Mouse (Mus musculus) thymus, postnatal 36 days (tissue): ENCODE measurements around the gene Oat.

Source experiments
- DNase-seq, 2 experiments: peaks; one replicate each; pipeline ENCODE4 v3.0.0; 2022; ENCODE audit warnings: mixed read lengths in 2 of 2

The Oat gene

DNA sequence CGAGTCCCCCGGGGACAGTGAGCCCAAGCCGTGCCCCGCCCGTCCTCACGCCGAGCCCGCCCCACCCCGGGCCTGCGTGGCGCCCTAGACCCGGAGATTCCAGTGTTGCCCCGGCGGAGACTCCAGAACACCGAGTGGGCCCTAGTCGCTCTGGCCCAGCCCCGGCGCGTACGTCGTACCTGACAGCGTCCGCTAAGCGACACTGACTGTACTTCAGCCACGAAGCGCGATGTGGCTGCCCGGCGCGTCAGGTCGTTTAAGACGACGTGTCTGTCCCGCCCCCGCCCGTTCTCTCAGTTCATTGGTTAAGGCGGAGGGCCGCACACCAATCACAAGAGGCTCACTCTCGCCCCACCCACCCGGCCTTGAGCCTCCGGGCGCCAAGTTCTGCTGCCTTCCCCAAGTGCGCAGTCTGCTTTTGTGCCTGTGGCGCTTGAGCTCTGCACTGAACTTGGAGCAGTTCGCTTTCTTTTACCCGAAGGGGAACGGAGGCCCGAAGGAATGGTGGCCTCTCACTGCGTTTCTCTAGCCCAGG is at the start of gene Oat:
TSS of gene Oat (minus strand) at position 283 of the 535 bp plus-strand sequence.
- DNase-seq = peak; percentile 94 to 95

DNA sequence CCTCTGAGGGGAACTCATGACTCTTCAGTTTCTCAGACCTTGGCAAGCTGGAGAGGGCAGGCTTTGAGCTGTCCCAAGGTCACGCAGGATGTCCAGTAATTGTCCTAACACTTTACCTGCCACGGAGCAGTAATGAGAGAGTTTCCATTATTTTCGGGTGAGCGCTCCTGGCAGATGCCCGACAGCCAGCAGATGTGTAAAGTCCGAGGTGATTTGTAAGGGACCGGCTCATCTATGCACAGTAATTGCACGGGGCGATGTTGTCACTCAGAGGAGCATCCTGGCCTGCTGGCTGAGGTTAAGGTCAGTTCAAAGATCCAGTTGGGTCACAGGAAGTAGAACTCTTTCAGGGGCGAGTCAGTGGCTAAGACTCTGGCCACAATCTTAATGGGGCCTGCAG is 48.0 kb upstream of the Oat start:
- no peak for DNase-seq

DNA sequence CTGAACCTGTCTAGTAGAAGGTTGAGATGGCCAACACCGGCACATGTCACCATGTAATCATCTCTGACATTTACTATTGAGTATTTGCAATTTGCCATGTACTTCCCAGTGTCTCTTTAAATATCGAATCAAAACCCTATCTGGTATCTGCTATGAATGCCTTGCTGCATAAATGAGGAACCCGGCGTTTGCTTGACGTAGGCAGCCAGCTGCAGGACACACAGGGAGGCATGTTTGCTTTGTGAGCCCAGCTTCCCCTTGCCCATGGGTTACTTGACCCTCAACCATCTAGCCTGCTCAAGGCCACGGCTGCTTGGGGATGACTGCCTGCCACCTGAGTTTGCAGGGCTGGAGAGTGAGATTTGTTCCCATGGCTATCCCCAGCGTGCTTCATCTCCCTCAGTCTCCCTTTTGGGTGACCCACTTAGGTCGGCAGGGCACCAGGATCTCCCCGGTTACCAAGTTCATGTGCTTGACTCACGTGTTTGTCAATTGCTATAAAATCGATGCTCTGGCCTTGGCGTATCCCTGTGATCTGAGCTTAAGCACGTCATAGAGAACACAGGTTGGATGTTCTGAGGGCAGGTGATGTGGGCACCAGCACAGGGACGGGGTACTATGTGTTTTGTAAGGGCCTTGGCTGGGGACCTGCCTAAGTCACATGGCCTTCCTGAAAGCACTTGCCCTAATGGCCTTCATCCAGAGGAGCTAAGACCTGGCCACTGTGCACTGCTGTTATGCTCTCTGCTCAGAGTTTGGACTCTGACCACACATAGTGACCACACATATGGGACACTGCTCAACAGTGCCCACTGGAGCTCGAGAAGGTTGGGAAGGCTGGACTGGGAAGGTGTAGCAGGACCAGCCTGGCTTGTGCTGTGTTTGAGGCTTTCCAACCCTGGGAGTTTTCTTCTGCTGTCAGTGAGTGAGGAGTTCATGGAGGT is 44.0 kb upstream of the Oat start:
- no peak for DNase-seq

DNA sequence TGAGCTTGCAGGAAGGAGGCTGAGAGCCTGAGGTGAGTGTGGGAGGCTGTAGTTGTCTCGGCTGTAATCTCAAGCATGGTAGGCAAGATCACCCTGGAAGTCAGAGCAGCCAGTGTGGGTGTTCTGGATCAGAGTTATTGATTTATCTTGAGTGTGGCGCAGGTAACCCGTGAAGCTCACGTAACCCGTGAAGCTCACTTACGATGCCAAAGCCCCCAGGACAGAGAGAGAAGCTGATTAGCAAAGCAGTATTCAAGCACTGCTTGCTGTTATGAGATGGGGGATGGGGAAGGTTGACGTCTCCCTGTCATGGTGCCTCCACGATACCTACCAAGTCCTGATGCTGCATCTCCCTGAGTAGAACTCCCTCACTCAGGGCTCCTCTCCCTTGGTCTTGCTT is 43.4 kb upstream of the Oat start:
- DNase-seq = no peak

DNA sequence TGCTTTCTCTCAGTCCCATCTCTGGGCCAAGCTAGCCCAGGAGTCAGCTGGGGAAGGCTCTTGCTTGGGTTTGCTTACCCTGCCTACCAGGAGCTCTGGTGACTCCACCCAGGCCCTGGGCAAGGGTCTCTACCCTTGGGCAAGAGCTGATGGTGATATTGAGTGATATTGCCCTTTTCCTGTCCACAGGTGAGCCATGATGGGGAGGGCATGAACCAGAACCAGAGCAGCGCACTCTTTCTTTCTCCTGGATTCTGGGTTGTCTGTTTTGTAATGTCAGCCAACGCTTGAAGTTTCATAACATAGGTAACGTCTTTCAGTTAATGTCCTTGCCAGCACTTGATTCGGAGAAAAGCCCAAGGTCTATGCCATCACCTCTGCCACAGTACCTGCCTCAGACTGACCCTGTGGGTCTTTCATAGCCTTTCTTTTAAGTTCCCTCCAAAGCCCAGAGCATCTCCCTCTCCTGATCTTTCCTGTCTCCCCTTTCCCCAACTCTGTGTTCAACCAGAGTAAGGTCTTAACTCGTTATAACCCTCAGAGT is 40.9 kb upstream of the Oat start:
- no peak for DNase-seq

DNA sequence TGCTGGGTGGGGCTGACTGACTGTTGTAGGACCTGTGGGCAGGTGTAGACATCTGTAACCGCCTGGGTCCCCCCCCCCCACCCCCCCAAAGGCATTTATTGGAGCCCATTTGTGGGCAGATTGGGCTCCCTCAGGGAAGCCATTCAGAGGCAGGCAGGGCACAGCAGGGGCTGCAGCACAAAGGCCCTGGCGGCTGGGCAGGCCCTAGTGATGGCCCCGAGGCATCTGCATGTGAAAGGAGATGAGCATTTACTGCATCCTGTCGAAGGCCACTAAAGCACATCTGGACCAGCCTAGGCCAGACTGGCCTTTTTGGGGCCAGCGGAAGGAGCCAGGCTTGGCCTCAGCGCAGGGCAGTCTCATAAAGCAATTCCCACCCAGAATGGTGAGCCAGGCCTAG is 40.2 kb upstream of the Oat start:
- DNase-seq = no peak

DNA sequence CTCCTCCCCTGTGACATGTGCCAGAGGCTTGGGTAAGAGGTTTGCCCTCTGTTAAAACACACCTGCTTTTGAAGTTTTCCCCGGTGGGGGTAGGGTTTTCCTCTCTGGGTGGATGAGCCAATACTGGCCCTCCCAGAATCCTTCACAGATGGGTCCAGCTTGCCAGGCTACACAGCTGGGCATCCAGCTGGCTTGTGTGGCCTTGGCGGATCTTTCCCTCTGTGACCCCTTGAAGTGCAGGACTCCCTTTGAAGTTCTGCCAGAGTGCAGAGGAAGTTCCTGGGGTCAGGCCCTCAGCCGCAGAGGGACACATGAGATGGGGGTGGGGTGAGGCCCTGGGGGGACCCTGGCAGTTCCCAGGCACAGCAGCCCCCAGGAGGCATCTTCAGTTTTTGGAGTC is 39.1 kb upstream of the Oat start:
- no peak for DNase-seq

DNA sequence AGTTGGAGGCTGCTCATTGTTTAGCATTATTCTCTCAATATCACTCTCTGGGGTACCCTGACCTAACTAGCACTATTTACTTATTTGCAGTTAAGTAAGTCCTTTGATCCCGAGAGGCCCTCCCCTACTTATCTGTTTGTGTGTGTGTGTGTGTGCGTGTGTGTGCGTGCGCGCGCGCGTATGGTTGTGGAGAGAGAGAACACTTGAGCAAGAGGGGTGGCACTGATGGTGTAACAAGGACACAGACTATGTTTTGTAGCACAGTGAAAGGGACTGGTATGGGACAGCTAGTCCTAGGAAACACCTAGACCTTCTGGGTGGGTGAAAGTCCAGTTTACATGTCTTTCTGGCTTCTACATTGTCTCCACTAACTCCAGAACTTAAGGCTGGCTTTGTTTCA is 35.3 kb upstream of the Oat start:
- no peak for DNase-seq

DNA sequence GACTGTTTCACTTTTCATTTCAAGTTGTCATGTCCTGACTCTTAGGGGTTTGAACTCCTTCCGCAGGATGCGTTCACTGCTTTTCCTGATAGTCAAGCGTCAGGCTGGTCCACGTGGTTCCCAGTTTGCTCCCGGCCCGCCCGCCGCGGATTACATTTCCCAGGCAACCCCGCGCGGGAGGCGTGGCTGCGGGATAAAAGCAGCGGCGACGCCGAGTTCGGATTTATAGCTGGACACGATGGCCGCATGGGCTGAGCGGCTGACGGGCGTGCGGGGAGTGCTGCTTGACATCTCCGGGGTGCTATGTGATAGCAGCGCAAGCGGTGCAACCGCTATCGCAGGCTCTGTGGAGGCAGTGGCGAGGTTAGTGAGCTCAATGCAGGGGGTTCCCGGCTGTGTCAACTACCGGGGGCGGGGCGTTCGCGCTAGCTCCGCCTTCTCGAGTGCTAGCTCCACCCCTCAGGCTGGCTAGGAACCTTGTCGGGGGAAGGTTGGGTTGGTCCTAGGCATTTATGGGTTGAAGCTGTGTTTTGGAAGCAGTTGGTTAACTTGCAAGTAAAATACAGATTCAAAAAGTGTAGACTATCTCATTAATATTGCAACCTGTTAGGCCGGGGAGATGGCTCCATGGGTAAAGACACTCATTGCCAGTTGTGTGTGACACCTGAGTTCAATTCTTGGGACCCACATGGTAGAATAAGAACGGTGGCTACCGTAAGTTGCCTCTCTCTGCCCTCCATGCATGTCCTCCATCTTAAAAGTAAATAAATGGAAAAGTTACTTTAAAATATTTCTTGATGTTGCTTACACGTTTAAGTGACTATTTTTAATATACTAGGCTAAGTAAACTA is 34.5 kb upstream of the Oat start, which contains the start of gene Lhpp:
TSS of gene Lhpp (plus strand) at position 171 of the 851 bp plus-strand sequence.
- peak; percentile 69 to 70 for DNase-seq

DNA sequence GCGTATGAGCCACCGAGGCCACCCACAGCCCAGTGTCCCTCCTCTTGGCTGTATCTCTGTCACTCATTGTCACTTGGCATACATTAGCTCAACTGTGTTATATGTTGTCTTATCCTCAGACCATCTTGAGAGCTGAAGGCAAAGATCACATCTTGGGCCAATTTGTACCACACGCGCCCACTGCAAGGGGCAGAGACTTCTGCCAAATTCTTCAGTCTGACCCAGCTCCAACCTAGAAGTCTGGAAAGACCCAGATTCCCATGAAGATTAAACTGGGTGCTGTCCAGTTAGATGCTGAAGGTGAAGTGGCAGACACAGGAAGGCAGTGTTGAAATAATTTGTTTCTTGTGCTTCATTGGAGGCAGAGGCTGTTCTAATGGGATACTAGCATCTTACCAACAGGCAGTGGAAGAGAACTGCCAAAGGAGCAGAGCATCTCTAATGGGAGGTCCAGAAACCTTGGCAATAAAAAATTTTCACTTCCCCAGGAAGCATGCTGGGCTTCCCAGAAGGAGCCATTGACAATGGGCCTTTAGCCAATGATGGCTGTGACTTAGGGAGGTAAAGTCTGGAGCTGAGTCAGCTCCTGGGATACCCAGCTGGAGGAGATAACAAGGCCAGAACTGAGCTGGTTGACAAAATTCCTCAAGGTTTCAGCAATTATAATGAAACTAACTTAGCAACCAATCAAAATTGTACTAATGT is 32.3 kb upstream of the Oat start:
- no peak for DNase-seq

DNA sequence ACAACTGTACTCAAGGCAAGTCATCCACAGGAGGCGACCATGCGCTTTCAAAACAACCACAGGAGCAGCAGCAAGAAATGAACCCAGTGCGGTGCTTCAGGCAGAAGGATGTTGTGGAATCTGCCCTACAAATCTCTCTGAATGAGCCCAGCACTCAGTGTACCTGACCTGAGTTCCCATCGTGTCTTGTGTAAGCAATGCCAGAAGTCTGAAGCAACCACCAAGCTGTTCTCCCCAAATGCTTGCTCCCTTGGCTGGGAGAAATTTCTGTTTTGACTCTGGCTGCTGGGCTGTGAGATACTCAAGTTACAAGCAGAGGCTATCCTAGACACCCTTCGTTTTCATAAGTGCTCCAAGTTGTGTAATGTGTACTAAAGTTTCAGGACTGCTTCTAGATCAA is 29.5 kb upstream of the Oat start:
- no peak for DNase-seq

DNA sequence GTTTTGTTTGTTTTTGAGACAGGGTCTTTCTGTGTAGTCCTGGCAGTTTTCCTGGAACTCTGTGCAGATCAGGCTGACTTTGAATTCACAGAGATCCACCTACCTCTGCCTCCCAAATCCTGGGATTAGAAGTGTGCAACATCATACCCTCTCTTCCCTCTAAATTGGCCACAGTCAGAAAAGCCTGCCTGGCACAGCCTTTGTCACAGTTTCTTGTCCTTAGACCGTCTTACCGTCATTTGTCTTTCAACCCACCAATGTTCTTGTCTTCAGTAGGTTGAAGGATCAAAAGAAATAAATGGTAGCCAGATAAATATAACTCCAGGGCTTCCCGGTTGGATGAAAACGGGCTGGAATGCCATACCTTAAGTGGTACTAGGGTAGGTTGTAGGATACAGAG is 28.5 kb upstream of the Oat start:
- DNase-seq = no peak

DNA sequence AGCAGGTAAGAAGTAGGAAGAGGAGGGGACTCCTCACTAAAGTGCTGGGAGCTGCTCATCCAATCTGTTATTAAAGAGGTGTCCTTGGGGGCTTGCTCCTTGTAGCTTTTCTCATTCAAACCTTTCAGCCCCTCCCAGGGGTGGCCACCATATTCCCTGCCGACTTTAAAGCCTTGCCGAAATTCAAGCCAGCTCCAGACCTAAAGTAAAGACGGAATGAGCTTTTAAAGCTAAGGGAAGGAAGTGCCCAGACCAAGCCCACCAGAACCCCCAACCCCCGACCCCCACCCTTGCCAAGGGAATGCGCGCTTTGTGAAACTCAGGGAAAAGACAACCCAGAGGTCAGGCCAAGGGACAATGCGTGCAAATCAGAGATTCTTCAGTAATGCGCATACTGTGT is 24.7 kb upstream of the Oat start:
- no peak for DNase-seq

DNA sequence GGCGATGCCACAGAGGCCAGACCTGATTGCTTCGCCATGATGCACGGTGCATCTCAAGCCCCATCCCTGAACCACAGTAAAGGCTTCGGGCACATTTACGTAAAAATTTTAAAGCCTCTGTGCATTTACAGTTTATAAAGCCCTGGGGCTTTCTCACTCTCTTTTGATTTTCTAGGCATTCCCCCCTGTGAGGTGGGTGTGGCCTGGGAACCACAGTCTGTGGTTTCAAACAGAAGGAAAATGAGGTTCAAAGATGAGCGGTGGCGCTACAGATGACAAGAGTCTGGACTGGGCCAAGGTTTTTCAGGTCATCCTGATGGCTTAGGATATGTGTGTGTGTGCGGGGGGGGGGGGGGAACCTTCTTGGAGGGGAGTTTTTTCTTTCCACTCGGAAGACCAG is 23.8 kb upstream of the Oat start:
- DNase-seq = peak; percentile 10 to 27

DNA sequence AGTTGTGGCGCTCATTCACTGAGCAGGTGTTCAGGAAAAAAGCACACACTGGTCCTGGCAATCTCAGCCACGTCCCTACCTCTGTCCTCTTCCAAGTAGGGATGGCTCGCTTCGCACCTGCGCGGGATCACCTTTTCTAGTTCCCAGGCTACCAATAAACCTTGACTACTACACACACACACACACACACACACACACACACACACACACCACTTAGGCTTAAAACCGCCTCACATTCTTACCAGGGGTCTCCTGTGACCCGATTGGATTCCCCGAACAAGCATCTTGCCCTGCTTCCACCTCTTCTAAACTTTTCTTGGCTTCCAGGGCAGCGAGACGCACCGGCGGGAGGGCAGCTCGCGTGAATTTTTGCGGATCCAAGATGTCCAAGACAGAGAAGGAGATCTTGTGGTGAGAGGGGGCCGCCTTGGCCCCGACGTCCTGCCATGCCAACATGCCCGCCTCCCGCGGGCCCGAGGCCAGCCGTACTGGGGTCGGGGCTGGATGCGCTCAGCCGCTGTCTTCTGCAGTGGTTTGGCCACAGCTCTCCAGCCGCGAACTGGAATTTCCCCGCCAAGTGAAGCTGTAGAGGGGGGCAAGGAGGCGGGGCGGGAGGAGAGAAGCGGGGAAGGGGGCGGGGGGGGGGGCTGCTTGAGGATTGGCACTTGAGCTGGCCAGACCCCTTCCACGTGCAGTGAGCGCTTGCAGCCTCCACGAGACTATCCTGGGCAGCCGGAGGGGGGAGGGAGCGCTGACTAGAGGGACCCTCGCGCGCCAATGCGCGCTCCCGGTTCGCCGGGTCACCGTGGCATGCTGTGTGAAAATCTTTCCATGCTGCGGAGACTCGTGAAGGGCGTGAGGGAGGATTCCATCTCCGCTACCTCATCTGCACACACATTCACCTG is 23.1 kb upstream of the Oat start, which contains the start of gene Nkx1-2:
TSS of gene Nkx1-2 (minus strand) at position 567 of the 905 bp plus-strand sequence.
- no peak for DNase-seq

DNA sequence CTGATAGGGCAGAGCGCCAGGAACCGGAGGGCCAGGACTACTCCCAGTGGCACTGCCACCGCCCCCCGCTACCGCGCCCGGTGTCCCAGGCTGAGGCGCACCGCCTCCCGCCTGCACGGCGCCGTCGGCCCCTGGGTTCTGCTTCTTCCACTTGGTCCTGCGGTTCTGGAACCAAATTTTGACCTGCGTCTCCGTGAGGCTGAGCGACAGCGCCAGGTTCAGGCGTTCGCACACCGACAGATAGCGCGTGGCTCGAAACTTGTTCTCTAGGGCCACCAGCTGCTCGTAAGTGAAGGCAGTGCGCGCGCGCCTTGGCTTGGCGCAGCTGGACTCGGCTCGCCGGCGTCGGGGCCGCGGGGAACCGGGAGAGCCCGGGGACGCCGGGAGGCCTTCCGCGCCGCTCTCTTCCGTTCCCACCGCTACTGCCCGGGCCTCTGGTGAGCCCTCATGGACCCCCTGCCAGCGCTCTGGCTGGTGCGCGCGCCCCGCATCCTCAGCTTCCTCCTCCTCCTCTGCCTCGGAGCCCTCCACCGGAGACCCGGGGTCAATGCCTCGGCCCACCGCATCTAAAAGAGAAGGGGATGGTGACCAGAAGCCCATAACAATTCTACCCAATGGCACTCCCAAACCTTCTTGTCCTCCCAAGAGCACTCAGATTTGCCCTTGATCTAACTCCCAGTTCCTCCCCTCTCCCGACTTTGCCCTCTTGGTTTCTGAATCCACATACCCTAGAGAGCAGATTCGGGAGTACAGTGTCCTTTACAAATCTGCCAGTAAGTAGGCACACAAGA is 21.2 kb upstream of the Oat start:
- peak in 1 of 2 experiments; percentile 5 for DNase-seq

DNA sequence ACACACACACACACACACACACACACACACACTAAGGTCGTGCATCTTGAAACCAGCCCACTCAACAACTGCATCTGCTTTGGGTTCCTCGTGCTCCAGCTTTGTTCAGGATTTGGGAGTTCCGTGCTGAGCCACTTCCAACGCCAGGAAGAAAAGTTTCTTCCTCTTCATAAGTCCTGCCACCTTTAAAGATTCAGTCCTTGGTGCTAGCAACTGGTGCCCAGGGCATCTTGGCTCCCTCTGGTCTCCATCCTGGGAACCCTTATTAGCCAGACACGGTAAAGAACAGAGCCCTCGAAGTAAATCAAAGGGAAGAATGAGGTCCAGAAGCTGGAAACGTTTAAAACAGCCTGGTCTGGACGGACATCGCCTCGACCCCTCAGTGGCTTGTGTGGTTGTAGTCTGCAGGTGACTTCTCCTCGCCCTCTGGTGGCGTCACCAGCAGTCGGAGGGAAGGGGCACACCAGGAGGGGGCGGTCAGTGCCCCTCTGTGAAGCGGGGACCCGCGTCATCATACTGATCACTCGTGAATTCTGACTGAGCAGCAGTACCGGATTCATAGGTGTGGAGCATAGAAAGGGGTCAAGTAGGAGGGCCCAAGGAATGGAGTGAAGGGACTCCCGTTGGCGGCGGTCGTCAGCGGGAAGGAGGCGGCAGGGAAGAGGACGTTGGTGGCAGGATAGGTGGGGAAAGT is 20.5 kb upstream of the Oat start:
- no peak for DNase-seq

DNA sequence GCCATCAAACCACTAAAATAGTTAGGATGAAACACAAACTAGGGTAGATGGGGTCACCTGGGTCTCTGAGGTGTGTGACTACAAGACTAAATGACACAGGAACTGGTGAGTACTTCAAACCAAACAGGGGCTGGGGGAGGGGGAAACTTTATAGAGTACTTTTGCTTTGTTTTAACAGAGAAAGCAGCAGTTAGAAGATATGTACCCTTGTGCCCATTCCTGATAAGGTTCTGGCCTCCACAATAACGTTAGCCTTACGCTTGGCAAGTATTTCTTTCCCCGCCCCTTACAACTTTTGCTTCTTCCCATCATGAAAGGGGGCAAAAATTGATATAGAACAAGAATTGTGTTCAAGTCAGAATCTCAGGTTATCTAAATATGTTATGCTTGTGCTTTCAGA is 19.6 kb upstream of the Oat start:
- DNase-seq = no peak

DNA sequence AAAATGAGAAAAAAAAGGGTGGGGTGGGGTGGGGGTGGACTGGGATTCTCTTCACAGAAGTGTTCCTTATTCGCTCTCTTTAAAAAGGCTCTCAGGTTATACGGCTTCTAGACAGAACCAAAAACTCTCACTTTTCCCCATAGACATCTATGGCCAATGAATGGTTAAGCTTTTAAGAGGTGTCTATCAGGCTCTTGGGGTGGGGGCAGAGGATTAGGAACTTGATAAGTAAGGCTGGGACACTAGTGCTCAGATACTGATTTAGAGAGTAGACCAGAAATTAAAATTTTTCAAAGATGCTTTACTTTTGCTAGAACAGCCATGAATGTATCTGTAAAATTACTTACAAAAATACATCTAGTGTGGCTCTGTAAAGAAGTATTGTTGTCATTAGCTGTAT is 18.1 kb upstream of the Oat start:
- no peak for DNase-seq

DNA sequence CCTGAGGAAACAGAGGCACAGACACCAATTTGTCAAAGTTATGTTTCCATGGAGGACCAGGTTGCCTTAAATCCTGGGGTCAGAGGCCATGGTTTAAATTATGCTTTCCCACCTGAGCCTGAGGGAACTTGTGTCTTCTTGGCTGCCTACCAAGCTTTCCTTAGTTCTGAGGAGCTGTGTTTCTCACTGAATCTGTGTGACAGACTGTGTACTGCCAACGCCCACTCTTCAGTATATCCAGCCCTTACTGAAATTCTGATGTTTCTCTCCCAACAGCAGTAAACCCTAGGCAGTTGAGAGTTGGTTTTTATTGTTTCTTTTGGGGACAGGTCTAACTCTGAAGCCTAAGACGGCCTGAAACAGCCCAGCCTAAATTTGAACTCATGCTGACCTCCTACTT is 17.6 kb upstream of the Oat start:
- no peak for DNase-seq
